Mouse (Mus musculus): ENCODE data around the gene Clba1.
A peak's percentile ranks its signal among the peaks of the same experiment; 100 is the strongest.

The Clba1 gene

DNA sequence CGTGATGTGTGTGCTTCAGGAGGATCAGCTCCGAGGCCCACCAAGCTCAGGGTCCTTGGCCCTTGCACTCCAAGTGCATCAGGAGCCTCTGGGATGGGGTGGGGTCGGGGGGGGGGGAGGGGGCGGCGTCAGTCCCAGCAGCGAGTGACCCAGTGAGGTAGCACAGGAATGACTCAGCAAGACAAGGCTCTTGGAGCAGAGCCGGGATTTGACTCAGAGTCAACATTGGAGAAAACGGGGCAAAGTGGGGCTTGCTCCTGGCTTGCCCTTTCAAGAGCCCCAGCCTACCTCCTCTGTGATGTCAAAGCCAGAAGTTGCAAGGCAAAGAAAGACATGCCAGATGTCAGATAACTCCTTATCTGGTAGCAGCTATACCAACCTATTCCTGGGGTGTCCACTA, 42.4 kb downstream of the Clba1 start:
- DNase-seq: no peak

DNA sequence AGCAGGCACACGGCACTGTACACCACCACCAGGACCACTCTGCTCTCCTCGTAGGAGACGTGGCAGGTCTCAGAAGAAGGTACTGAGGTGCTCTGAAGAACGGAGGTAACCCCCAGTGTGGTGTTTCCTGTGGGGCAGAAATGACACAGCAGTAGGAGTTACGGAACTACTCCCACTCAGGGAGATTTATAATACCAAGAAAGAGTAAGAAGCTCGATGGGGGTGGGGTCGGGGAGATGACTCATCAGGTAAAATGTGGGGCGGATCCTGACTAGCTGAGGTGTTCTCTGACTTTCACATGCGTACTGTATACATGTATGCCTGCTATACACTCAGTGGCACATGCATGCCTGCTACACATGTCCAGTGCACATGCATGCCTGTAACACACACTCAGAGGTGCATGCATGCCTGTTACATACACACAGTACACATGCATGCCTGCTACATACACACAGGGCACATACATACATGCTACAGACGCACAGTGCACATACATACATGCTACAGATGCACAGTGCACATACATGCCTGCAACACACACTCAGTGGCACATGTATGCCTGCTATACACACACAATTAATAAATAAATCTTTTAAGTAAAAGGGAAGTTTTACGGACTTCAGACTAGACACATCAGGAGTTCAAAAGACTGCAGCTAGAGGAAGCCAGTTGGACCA, 44.5 kb downstream of the Clba1 start:
- peak; percentile 84 for DNase-seq

DNA sequence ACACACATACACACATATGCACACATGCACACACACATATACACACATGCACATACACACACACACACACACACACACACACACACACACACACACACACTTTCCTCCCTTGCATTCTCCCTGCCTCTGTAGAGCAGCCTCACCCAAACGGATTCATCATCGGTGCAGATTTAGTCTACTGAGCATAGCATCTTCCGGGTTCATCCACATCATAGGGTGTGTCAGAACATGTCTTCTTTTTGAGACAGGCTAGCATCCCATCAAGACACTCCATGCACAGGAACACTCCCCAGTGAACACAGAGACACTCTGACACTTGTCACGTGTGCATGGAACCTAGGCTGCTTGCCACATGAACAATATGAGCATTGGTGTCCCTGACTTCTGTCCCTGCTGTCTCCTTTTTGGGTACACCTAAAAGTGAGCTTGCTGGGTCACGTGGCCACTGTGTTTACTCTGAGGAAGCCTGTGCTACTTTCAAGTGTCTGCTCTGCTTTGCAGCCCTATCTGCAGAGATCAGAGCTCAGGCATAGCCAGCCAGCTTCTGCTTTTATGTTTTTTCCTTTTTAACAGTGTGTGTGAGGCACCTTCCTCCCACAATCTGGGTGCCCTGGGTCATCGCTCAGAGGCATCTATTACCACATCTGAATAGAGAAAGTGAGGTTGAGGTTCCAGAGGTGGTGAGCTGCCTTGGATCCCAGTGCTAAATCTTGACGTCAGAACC, 46.0 kb downstream of the Clba1 start:
- peak; percentile 89 for DNase-seq

DNA sequence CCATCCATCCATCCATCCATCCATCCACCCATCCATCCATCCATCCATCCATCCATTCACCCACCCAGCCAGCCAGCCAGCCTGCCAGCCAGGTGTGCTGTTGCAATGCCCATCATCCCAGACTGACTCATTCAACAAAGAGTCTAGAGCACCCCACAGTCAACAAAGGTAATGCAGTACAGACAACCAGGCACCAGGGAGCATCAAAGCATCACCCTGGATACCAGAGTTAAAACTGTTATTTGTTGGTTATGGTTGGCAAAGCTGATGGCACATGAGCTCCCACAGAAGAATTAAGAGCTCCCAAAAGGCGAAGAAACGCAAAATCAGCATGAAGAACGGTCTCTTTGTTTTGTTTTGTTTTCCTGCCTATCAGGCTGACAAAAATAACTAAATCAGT, 47.6 kb downstream of the Clba1 start:
- DNase-seq: no peak

DNA sequence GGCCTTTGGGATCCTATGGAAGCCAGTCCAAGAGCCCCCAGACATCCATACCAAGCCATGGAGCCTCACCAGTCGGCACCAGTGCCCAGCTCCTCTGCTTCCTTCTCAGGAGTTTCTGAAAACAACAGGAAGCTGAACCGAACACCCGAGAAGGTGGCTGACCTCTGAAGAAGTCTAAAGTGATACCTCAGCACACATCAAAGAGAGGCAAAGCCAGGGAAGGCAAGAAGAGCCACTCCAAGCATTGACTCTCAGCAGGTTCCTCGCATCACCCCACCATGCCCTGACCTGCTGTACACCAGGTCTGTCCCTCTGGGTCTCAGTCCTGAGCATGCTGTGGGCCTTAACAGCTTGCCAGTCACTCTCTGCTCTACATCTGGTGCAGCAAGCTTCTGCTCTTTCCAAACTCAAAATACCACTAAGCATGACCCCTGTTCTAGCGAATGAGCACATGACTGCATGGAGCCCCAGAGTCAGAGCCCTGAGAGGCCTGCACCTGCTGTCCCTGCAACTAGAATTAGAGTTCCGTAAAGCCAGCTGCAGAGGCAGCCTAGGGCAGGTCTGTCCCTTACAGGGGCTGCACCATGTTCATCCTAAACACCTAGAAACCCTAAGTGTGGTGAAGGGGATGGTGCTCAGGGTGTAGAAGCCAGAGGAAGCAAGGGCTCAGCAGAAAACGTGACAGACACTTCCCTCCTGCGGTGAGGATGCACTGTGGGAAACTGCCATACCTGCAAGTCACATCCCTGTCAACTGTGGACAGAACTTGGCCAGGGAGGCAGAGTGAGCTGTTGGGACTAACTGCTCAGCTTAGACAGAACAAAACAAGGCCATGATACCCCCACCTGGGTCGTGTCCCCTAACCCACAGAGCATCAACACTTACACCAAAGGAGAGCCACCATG, 48.5 kb downstream of the Clba1 start:
- peak; percentile 84 for DNase-seq

DNA sequence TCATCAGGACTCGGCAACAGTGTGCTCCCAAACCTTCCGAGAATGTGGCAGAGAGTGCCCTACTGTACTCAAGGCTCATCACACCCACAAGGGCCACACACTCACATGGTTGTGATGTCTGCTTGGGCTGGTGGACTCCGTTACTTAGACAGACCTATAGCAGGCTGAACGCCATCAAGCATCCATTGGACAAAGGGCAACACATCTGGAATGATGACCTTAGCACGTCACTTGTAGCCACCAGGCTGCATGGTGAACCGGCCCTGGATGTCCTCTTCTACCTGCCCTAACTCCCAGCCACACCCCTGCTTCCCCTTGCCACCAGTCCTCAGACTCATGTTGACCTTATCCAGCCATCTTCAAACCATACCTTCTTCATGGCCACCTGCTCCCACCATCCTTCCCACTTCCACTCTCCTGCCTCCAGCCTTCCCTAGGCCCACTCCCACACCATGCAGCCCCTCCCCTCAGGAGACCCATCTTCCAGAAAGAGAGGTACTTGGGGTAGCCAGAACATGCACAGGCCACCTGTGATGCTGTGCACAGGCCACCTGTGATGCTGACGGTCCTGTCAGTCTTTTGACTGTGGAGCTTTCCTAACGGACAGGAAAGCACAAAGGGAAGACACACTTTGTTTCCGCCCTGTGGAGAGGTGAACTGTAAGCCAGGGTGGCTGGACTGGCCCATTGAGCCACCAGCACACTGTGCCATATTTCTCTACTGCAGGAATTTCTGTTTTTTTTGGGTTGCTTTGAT, 50.0 kb downstream of the Clba1 start:
- peak; percentile 85 for DNase-seq

DNA sequence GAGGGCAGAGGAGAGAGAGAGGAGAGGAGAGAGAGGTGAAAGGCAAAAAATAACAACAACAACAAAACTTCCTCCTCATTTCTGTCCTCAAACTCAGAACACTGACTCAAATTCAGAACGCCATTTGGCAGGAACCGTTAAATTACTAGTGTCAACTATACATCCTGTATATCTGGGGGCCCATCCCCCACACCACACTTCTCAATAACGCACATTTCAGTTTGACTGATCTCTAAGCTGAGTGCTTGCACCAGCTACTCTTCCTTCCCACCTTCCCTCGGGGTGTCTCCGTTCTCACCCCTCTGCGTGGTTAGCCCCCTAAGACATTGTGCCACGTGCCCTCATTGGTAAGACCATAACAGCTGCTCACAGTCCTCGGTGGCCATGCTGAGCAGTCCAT, 51.2 kb downstream of the Clba1 start:
- DNase-seq: no peak

DNA sequence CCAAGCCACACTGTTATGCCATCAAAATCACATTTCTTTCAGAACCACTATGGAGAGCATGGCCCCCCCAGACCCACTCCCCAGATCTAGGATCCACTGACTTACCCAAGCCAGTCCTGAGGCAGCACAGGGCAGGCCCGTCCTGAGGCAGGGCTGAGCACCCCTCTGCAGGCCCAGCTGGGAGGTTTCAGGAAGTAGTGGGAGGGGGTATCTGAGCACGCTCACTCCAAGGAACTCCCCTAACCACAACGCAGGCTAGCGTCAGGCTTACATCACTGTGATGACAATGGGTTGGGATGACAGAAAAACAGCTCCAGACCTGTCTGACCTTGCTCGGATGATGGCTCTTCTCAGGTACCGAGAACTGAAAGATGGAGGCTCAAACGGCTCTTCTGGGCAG, 52.0 kb downstream of the Clba1 start:
- DNase-seq: peak; percentile 94

DNA sequence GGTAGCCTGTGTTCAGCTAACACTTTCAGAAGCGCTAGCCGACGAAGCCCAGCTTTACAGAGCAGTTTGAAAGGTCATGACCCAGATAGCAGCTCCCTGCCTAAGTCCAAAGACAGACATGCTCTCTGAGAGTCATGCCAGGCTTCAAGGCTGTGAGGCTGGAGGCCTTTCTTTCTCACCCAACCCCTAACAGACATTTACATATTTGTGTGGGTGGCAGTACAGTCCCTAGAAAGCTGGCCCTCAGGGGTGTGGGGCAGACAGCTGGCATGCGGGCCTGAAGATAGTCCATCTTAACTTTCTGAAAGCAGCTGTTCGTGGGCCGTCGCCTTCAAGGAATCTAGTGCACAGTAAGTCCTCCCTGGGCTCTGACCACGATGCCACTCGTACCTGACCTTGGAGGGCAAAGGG, 53.2 kb downstream of the Clba1 start:
- DNase-seq: peak; percentile 88

DNA sequence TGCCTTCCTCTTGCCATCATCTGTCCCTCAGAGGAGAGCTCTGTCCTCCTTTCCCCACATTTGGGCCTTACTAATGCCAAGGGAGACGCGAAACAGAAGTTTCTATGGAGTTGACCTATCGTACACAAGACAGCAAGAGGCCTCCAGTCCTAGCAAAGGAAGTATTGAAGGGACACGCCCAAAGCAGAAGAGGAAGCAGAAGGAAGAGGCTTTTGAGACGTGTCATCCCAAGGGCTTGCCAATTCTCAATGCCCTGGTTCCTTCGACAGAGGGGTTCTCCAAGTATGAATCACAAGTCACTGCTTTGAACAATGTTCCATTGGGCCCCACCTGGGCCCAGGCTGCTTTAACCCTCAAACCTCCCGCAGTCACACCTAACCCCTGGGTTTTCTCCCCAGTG, 56.1 kb downstream of the Clba1 start:
- DNase-seq: peak; percentile 94
